In the genomic region with DNA sequence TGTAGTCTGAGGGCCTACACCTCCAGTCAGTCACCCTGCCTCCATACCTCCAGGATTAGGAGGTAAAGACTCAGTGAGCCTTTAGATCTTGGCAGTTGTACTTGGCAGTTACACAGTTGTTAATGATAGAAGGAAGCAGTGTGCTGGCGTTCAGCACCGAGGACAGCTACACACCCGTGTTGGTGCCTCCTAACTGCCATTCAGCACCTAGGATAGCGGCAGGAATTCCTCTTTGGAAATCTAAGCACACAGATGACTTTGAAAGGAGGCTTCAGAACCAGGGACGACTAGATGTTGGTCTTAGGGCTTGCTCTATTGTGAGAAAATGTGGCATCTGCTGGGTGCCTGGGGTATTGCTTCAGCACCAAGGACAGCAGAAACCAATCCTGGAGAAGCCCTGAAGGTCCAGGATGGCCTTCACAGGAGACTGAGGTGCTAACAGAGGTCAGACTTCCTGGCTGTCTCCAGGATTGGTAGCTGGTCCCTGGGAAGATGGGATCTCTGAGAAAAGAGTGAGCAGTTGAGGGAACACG, we compare ENCODE assay signal across 8 mouse cellular contexts. TPM values are rescaled to one million over a fixed set of nuclear protein-coding genes. Genes with fewer than 3 reads are reported as not detected.
DNase-seq lines count a peak whose midpoint lies in the region; ATAC-seq and TF ChIP-seq lines count a peak whose summit lies in the region.

No protein-coding gene starts in this region.

- no peaks in the 10 kb centered on the region for H3K9me3 ChIP-seq in midbrain, embryonic 14.5 days (ENCODE audit: control insufficient read depth, low read length)
- no peaks in the 10 kb centered on the region for H3K9me3 ChIP-seq in midbrain, embryonic 15.5 days
- H3K9me3 ChIP-seq in midbrain, postnatal 0 days (ENCODE audit: low read length) = no peaks in the 10 kb centered on the region

- H3K27ac ChIP-seq in midbrain, embryonic 14.5 days (replicated peaks; ENCODE audit: low read depth, low read length) = no peak overlapping the region
- no peak overlapping the region for H3K27ac ChIP-seq in midbrain, embryonic 15.5 days
- no peak overlapping the region for H3K27ac ChIP-seq in midbrain, postnatal 0 days (ENCODE audit: low read depth, low read length)

- no peak for ATAC-seq in midbrain, embryonic 14.5 days (ENCODE audit: low FRiP score, low TSS enrichment)
- ATAC-seq in midbrain, embryonic 15.5 days (replicated peaks) = no peak
- no peak for ATAC-seq in midbrain, postnatal 0 days (ENCODE audit: low FRiP score)

- H3K4me3 ChIP-seq in midbrain, embryonic 14.5 days (replicated peaks; ENCODE audit: low read depth, low read length) = no peak overlapping the region
- H3K4me3 ChIP-seq in midbrain, embryonic 15.5 days = no peak overlapping the region
- H3K4me3 ChIP-seq in midbrain, postnatal 0 days (ENCODE audit: low read depth, low read length) = no peak overlapping the region

- peak; percentile 27; the same call in 1 of the 2 replicates for TF ChIP-seq CTCF in midbrain, postnatal 0 days (IDR thresholded peaks at IDR 0.05)

- 19% methylated on average over 6 of the region's 6 CpGs for WGBS in midbrain, embryonic 14.5 days
- WGBS in midbrain, embryonic 15.5 days = 16% methylated on average over 6 of the region's 6 CpGs
- WGBS in midbrain, postnatal 0 days = 19% methylated on average over 6 of the region's 6 CpGs

- H3K4me2 ChIP-seq in midbrain, embryonic 14.5 days (ENCODE audit: low read length) = no peak overlapping the region
- H3K4me2 ChIP-seq in midbrain, embryonic 15.5 days = no peak overlapping the region
- no peak overlapping the region for H3K4me2 ChIP-seq in midbrain, postnatal 0 days (ENCODE audit: low read depth, low read length, poor library complexity, severe bottlenecking)

- no peaks in the 10 kb centered on the region for H3K4me1 ChIP-seq in midbrain, embryonic 14.5 days (ENCODE audit: control insufficient read depth, insufficient read depth, low read length)
- H3K4me1 ChIP-seq in midbrain, embryonic 15.5 days = no peaks in the 10 kb centered on the region
- no peaks in the 10 kb centered on the region for H3K4me1 ChIP-seq in midbrain, postnatal 0 days (ENCODE audit: insufficient read depth, low read length)

- DNase-seq in midbrain, embryonic 14.5 days = peak; percentile 58
- DNase-seq in adrenal gland, adult 8-10 months = peak; percentile 40
- peak; percentile 24 for DNase-seq in gastrocnemius, postnatal 25 days
- peak; percentile 83 for DNase-seq in kidney, postnatal 14 days
- peak; percentile 70 for DNase-seq in midbrain, postnatal 0 days (ENCODE audit: low spot score)
- peak; percentile 26 to 52 for DNase-seq in urinary bladder, postnatal 36 days (ENCODE audit: low spot score in 2 of 2)
- DNase-seq in right cerebral cortex, postnatal 36 days (ENCODE audit: low spot score in 2 of 2) = no peak

- no peak overlapping the region for H3K9ac ChIP-seq in midbrain, embryonic 14.5 days (replicated peaks; ENCODE audit: low read length)
- no peak overlapping the region for H3K9ac ChIP-seq in midbrain, embryonic 15.5 days
- H3K9ac ChIP-seq in midbrain, postnatal 0 days (replicated peaks; ENCODE audit: low read length, poor library complexity, severe bottlenecking) = no peak overlapping the region

- no peaks in the 10 kb centered on the region for H3K27me3 ChIP-seq in midbrain, embryonic 14.5 days (ENCODE audit: control insufficient read depth, insufficient read depth, low read length)
- no peaks in the 10 kb centered on the region for H3K27me3 ChIP-seq in midbrain, embryonic 15.5 days (replicated peaks)
- no peaks in the 10 kb centered on the region for H3K27me3 ChIP-seq in midbrain, postnatal 0 days (ENCODE audit: insufficient read depth, low read length)

- H3K36me3 ChIP-seq in midbrain, embryonic 14.5 days (ENCODE audit: control insufficient read depth, insufficient read depth, low read length) = peaks cover 78% of the 10 kb centered on the region
- peaks cover 11% of the 10 kb centered on the region for H3K36me3 ChIP-seq in midbrain, embryonic 15.5 days (replicated peaks)
- H3K36me3 ChIP-seq in midbrain, postnatal 0 days (ENCODE audit: insufficient read depth, low read length) = peaks cover 41% of the 10 kb centered on the region

RNA-seq across cellular contexts. Expression of a gene that starts 19.3 kb away (rescaled TPM):
- polyA plus RNA-seq in midbrain, embryonic 14.5 days (2014; fragmentation: Nextera tagmentation; extraction: Ambion mirVana) = 0.58 and 0.89 TPM in 2 replicates
- polyA plus RNA-seq in midbrain, embryonic 15.5 days (2015; fragmentation: Nextera tagmentation; extraction: Ambion mirVana) = 1.4 and 1.5 TPM in 2 replicates
- 1 to 10 TPM in 1 of 4 experiments, under 1 TPM in 3; 0.35 to 1.1 (median 0.41) TPM for total RNA-seq in adrenal gland, adult 8-10 months (2022)
- total RNA-seq in gastrocnemius, postnatal 25 days (2021) = under 1 TPM in 1 of 2 experiments, not detected in 1; 0.08 TPM
- 1.1 TPM in 2 replicates for total RNA-seq in midbrain, postnatal 0 days (2014; rRNA removed)
- polyA plus RNA-seq in midbrain, postnatal 0 days (2015; fragmentation: Nextera tagmentation; extraction: Ambion mirVana) = 0.48 and 0.51 TPM in 2 replicates

RNA-seq across cellular contexts. Expression of a gene that starts 21.9 kb away (rescaled TPM):
- polyA plus RNA-seq in midbrain, embryonic 14.5 days (2014; fragmentation: Nextera tagmentation; extraction: Ambion mirVana) = 22.6 and 26.8 TPM in 2 replicates
- 28.4 and 29.7 TPM in 2 replicates for polyA plus RNA-seq in midbrain, embryonic 15.5 days (2015; fragmentation: Nextera tagmentation; extraction: Ambion mirVana)
- 10 to 100 TPM; 46.5 to 73.4 (median 54.8) TPM for total RNA-seq in adrenal gland, adult 8-10 months (2022)
- total RNA-seq in gastrocnemius, postnatal 25 days (2021) = 10 to 100 TPM; 16.7 to 21.1 TPM
- 22.8 and 23.3 TPM in 2 replicates for total RNA-seq in midbrain, postnatal 0 days (2014; rRNA removed)
- 23.5 and 26.4 TPM in 2 replicates for polyA plus RNA-seq in midbrain, postnatal 0 days (2015; fragmentation: Nextera tagmentation; extraction: Ambion mirVana)

RNA-seq across cellular contexts. Expression of a gene that starts 45.8 kb away (rescaled TPM):
- 29.1 and 35.2 TPM in 2 replicates for polyA plus RNA-seq in midbrain, embryonic 14.5 days (2014; fragmentation: Nextera tagmentation; extraction: Ambion mirVana)
- polyA plus RNA-seq in midbrain, embryonic 15.5 days (2015; fragmentation: Nextera tagmentation; extraction: Ambion mirVana) = 49.9 and 52.7 TPM in 2 replicates
- 10 to 100 TPM; 33.8 to 42.8 (median 37.8) TPM for total RNA-seq in adrenal gland, adult 8-10 months (2022)
- 10 to 100 TPM; 18.4 to 22.2 TPM for total RNA-seq in gastrocnemius, postnatal 25 days (2021)
- total RNA-seq in midbrain, postnatal 0 days (2014; rRNA removed) = 51.4 and 65.9 TPM in 2 replicates
- 45.8 and 46.9 TPM in 2 replicates for polyA plus RNA-seq in midbrain, postnatal 0 days (2015; fragmentation: Nextera tagmentation; extraction: Ambion mirVana)

RNA-seq across cellular contexts. Expression of a gene that starts 46.1 kb away (rescaled TPM):
- 0.97 and 1.4 TPM in 2 replicates for polyA plus RNA-seq in midbrain, embryonic 14.5 days (2014; fragmentation: Nextera tagmentation; extraction: Ambion mirVana)
- 1.6 and 2.2 TPM in 2 replicates for polyA plus RNA-seq in midbrain, embryonic 15.5 days (2015; fragmentation: Nextera tagmentation; extraction: Ambion mirVana)
- total RNA-seq in adrenal gland, adult 8-10 months (2022) = 1 to 10 TPM; 1.7 to 3.7 (median 2.5) TPM
- total RNA-seq in gastrocnemius, postnatal 25 days (2021) = 1 to 10 TPM; 1.8 to 3.1 TPM
- total RNA-seq in midbrain, postnatal 0 days (2014; rRNA removed) = not detected in 2 replicates
- 0.62 and 1.1 TPM in 2 replicates for polyA plus RNA-seq in midbrain, postnatal 0 days (2015; fragmentation: Nextera tagmentation; extraction: Ambion mirVana)

RNA-seq across cellular contexts. Expression of a gene that starts 46.3 kb away (rescaled TPM):
- 2.2 and 2.8 TPM in 2 replicates for polyA plus RNA-seq in midbrain, embryonic 14.5 days (2014; fragmentation: Nextera tagmentation; extraction: Ambion mirVana)
- 2.8 and 3.9 TPM in 2 replicates for polyA plus RNA-seq in midbrain, embryonic 15.5 days (2015; fragmentation: Nextera tagmentation; extraction: Ambion mirVana)
- 100 to 1,000 TPM in 1 of 4 experiments, 10 to 100 TPM in 3; 76.2 to 108 (median 82.7) TPM for total RNA-seq in adrenal gland, adult 8-10 months (2022)
- total RNA-seq in gastrocnemius, postnatal 25 days (2021) = 10 to 100 TPM; 57.2 to 70.6 TPM
- total RNA-seq in midbrain, postnatal 0 days (2014; rRNA removed) = 4.8 and 6.8 TPM in 2 replicates
- 3.4 and 3.7 TPM in 2 replicates for polyA plus RNA-seq in midbrain, postnatal 0 days (2015; fragmentation: Nextera tagmentation; extraction: Ambion mirVana)

Comparison
In these comparisons a context has a peak if more than half of its experiments do, and no peak if none do; other contexts are left out.
1. DNase-seq: peak in midbrain, embryonic 14.5 days (single experiment), adrenal gland, adult 8-10 months (single experiment), gastrocnemius, postnatal 25 days (single experiment), kidney, postnatal 14 days (single experiment), midbrain, postnatal 0 days (single experiment) and urinary bladder, postnatal 36 days (2 of 2); none in right cerebral cortex, postnatal 36 days (0 of 2).